ENCODE assay signal across 8 mouse cellular contexts in genomic region chr13:21940213-21940612, GRCm38 (mm10). TPM values are rescaled to one million over a fixed set of nuclear protein-coding genes. Genes with fewer than 3 reads are reported as not detected.
DNase-seq lines count a peak whose midpoint lies in the region; ATAC-seq and TF ChIP-seq lines count a peak whose summit lies in the region.

No protein-coding gene starts in this region.

- H3K9me3 ChIP-seq in ES-Bruce4 (replicated peaks; ENCODE audit: control insufficient read depth, insufficient read depth, low read length, poor library complexity, severe bottlenecking), result no peaks in the 10 kb centered on the region
- no peaks in the 10 kb centered on the region for H3K9me3 ChIP-seq in forebrain, embryonic 13.5 days (replicated peaks)
- H3K9me3 ChIP-seq in liver, embryonic 15.5 days (replicated peaks), result no peaks in the 10 kb centered on the region
- H3K9me3 ChIP-seq in neural tube, embryonic 11.5 days (ENCODE audit: control insufficient read depth, low read length), result no peaks in the 10 kb centered on the region
- no peaks in the 10 kb centered on the region for H3K9me3 ChIP-seq in stomach, embryonic 16.5 days (replicated peaks; ENCODE audit: control insufficient read depth, low read length)

- no peak for TF ChIP-seq POLR2A in ES-Bruce4 (IDR thresholded peaks at IDR 0.05; ENCODE audit: insufficient read depth, low read length)

- peak overlapping the region; percentile 89 for H3K4me3 ChIP-seq in ES-Bruce4 (ENCODE audit: low read depth, low read length)
- peak overlapping the region; percentile 45 for H3K4me3 ChIP-seq in forebrain, embryonic 13.5 days
- H3K4me3 ChIP-seq in liver, embryonic 15.5 days (replicated peaks), result peak overlapping the region; percentile 61
- H3K4me3 ChIP-seq in neural tube, embryonic 11.5 days (ENCODE audit: low read depth, low read length), result peak overlapping the region; percentile 42
- peak overlapping the region; percentile 64 for H3K4me3 ChIP-seq in stomach, embryonic 16.5 days (replicated peaks; ENCODE audit: low read length)

- ATAC-seq in cerebellum, adult (ENCODE audit: insufficient number of reproducible peaks, low FRiP score, low TSS enrichment), result peak; percentile 58; the same call in 1 of the 2 replicates
- peak; percentile 84 for ATAC-seq in forebrain, embryonic 13.5 days
- peak; percentile 71 for ATAC-seq in liver, embryonic 15.5 days (ENCODE audit: insufficient read depth)
- ATAC-seq in neural tube, embryonic 11.5 days (ENCODE audit: insufficient read depth, low FRiP score, low TSS enrichment), result peak; percentile 83
- peak; percentile 87 for ATAC-seq in stomach, embryonic 16.5 days (ENCODE audit: insufficient read depth, low FRiP score)

- no peaks in the 10 kb centered on the region for H3K36me3 ChIP-seq in ES-Bruce4 (ENCODE audit: control insufficient read depth, insufficient read depth, low read length, poor library complexity, severe bottlenecking)
- H3K36me3 ChIP-seq in forebrain, embryonic 13.5 days (ENCODE audit: poor library complexity, severe bottlenecking), result no peaks in the 10 kb centered on the region
- H3K36me3 ChIP-seq in liver, embryonic 15.5 days (replicated peaks), result no peaks in the 10 kb centered on the region
- H3K36me3 ChIP-seq in neural tube, embryonic 11.5 days (ENCODE audit: control insufficient read depth, insufficient read depth, low read length), result no peaks in the 10 kb centered on the region
- H3K36me3 ChIP-seq in stomach, embryonic 16.5 days (ENCODE audit: control insufficient read depth, insufficient read depth, low read length), result no peaks in the 10 kb centered on the region

- H3K27me3 ChIP-seq in ES-Bruce4 (ENCODE audit: control insufficient read depth, insufficient read depth, low read length, poor library complexity, severe bottlenecking), result no peaks in the 10 kb centered on the region
- peaks cover 14% of the 10 kb centered on the region; the same call in 1 of the 2 replicates for H3K27me3 ChIP-seq in forebrain, embryonic 13.5 days
- H3K27me3 ChIP-seq in liver, embryonic 15.5 days, result no peaks in the 10 kb centered on the region
- no peaks in the 10 kb centered on the region for H3K27me3 ChIP-seq in neural tube, embryonic 11.5 days (ENCODE audit: control insufficient read depth, insufficient read depth, low read length)
- H3K27me3 ChIP-seq in stomach, embryonic 16.5 days (ENCODE audit: control insufficient read depth, insufficient read depth, low read length), result no peaks in the 10 kb centered on the region

- H3K9ac ChIP-seq in ES-Bruce4 (ENCODE audit: low read depth, poor library complexity, severe bottlenecking), result peak overlapping the region; percentile 95
- H3K9ac ChIP-seq in forebrain, embryonic 13.5 days, result peak overlapping the region; percentile 54
- peak overlapping the region; percentile 41 for H3K9ac ChIP-seq in liver, embryonic 15.5 days
- 0 out of 2 replicates have a peak overlapping the region, but pooled peaks have one; percentile 14 for H3K9ac ChIP-seq in neural tube, embryonic 11.5 days (ENCODE audit: low read length)
- H3K9ac ChIP-seq in stomach, embryonic 16.5 days (ENCODE audit: low read length), result peak overlapping the region; percentile 62

- WGBS in forebrain, embryonic 13.5 days, result under 1% methylated on average over 19 of the region's 19 CpGs
- WGBS in liver, embryonic 15.5 days (ENCODE audit: insufficient replicate concordance), result under 1% methylated on average over 19 of the region's 19 CpGs
- under 1% methylated on average over 19 of the region's 19 CpGs for WGBS in neural tube, embryonic 11.5 days
- WGBS in stomach, embryonic 16.5 days, result under 1% methylated on average over 19 of the region's 19 CpGs

- H3K27ac ChIP-seq in ES-Bruce4 (ENCODE audit: insufficient read depth, low read length), result peak overlapping the region; percentile 12; the same call in 1 of the 2 replicates
- no peak overlapping the region for H3K27ac ChIP-seq in forebrain, embryonic 13.5 days
- H3K27ac ChIP-seq in liver, embryonic 15.5 days (replicated peaks), result peak overlapping the region; percentile 51
- no peak overlapping the region for H3K27ac ChIP-seq in neural tube, embryonic 11.5 days (ENCODE audit: low read depth, low read length)
- peak overlapping the region; percentile 66 for H3K27ac ChIP-seq in stomach, embryonic 16.5 days (ENCODE audit: low read length)

- TF ChIP-seq EP300 in ES-Bruce4 (IDR thresholded peaks at IDR 0.05; ENCODE audit: insufficient read depth, low read depth, low read length), result no peak

- TF ChIP-seq CTCF in ES-Bruce4 (IDR thresholded peaks at IDR 0.05; ENCODE audit: low read depth, low read length), result no peak

- H3K4me1 ChIP-seq in ES-Bruce4 (ENCODE audit: control insufficient read depth, insufficient read depth, low read length), result no peaks in the 10 kb centered on the region
- H3K4me1 ChIP-seq in forebrain, embryonic 13.5 days, result peaks cover 2% of the 10 kb centered on the region; the same call in 1 of the 2 replicates
- H3K4me1 ChIP-seq in liver, embryonic 15.5 days (replicated peaks), result peaks cover 43% of the 10 kb centered on the region
- no peaks in the 10 kb centered on the region for H3K4me1 ChIP-seq in neural tube, embryonic 11.5 days (ENCODE audit: control insufficient read depth, insufficient read depth, low read length)
- no peaks in the 10 kb centered on the region for H3K4me1 ChIP-seq in stomach, embryonic 16.5 days (ENCODE audit: control insufficient read depth, insufficient read depth, low read length)

- intact Hi-C loops in heart, postnatal 10 days (cut with DNase I), result loop anchor here (2.0 to 10.0 kb wide), 5 partner anchors 35 to 1575 kb away; partner anchors contain the start of genes Hist1h2ai, Hist1h2bl and Hist1h3h

- DNase-seq in heart, postnatal 10 days, result peak; percentile 93 to 94
- DNase-seq in kidney, postnatal 4 days, result peak; percentile 85 to 90
- peak; percentile 91 for DNase-seq in neural tube, embryonic 11.5 days (ENCODE audit: low spot score)

- peak overlapping the region; percentile 62 for H3K4me2 ChIP-seq in forebrain, embryonic 13.5 days
- peak overlapping the region; percentile 74 for H3K4me2 ChIP-seq in liver, embryonic 15.5 days
- H3K4me2 ChIP-seq in neural tube, embryonic 11.5 days (ENCODE audit: low read depth), result peak overlapping the region; percentile 54
- H3K4me2 ChIP-seq in stomach, embryonic 16.5 days (ENCODE audit: low read depth, low read length), result peak overlapping the region; percentile 73

RNA-seq across cellular contexts. Expression of gene Zfp184, which starts 4.7 kb away (rescaled TPM):
- polyA plus RNA-seq in ES-Bruce4 (2011; ENCODE audit: insufficient read depth, insufficient read length, low read depth, missing spikeins), result 8.1 and 11.5 TPM in 2 replicates
- polyA plus RNA-seq in forebrain, embryonic 13.5 days (2015; fragmentation: Nextera tagmentation; extraction: Ambion mirVana), result 25.4 and 29.2 TPM in 2 replicates
- total RNA-seq in heart, postnatal 10 days (2021), result 1 to 10 TPM; 1.4 to 1.9 TPM
- 0.59 and 0.71 TPM in 2 replicates for polyA plus RNA-seq in liver, embryonic 15.5 days (2015; fragmentation: Nextera tagmentation; extraction: Ambion mirVana)
- polyA plus RNA-seq in neural tube, embryonic 11.5 days (2014; fragmentation: Nextera tagmentation; extraction: Ambion mirVana), result 22.1 and 25.9 TPM in 2 replicates
- polyA plus RNA-seq in stomach, embryonic 16.5 days (2015; fragmentation: Nextera tagmentation; extraction: Ambion mirVana), result 5.3 and 6.2 TPM in 2 replicates

RNA-seq across cellular contexts. Expression of gene Pom121l2, which starts 40.8 kb away (rescaled TPM):
- polyA plus RNA-seq in ES-Bruce4 (2011; ENCODE audit: insufficient read depth, insufficient read length, low read depth, missing spikeins), result not detected in 2 replicates
- polyA plus RNA-seq in forebrain, embryonic 13.5 days (2015; fragmentation: Nextera tagmentation; extraction: Ambion mirVana), result 0.09 TPM in 1 of 2 replicates, not detected in the other
- total RNA-seq in heart, postnatal 10 days (2021), result not detected
- not detected in 2 replicates for polyA plus RNA-seq in liver, embryonic 15.5 days (2015; fragmentation: Nextera tagmentation; extraction: Ambion mirVana)
- polyA plus RNA-seq in neural tube, embryonic 11.5 days (2014; fragmentation: Nextera tagmentation; extraction: Ambion mirVana), result 0.16 and 0.19 TPM in 2 replicates
- 0.09 TPM in 1 of 2 replicates, not detected in the other for polyA plus RNA-seq in stomach, embryonic 16.5 days (2015; fragmentation: Nextera tagmentation; extraction: Ambion mirVana)

Comparison
In these comparisons a context has a peak if more than half of its experiments do, and no peak if none do; other contexts are left out.
1. H3K27ac ChIP-seq: peak in ES-Bruce4 (single experiment), liver, embryonic 15.5 days (single experiment) and stomach, embryonic 16.5 days (single experiment); none in forebrain, embryonic 13.5 days (single experiment) and neural tube, embryonic 11.5 days (single experiment).
2. H3K9ac ChIP-seq: peak in every context shown above with its lines; median percentile 95 in ES-Bruce4; 62 in stomach, embryonic 16.5 days; 54 in forebrain, embryonic 13.5 days; 41 in liver, embryonic 15.5 days; 14 in neural tube, embryonic 11.5 days.
3. Peak in every context shown above with its lines, with median percentiles within 50 percentile points of each other: H3K4me3 ChIP-seq, ATAC-seq, H3K4me2 ChIP-seq and DNase-seq.